Mouse (Mus musculus) spleen, adult 2 months (tissue): ENCODE results near the gene Gm47791. TPM values are rescaled to one million over a fixed set of nuclear protein-coding genes. Genes with fewer than 3 reads are reported as not detected.

Experiments used
- DNase-seq, 2 experiments: peaks; one replicate each; pipeline versions ENCODE4 v3.0.0 to v3.0.0-alpha.2; 2012 to 2021; ENCODE audit warnings: low spot score in 2 of 2, low read depth in 1 of 2
- H3K27ac ChIP-seq: fragments of 200-500 bp; 2 replicates; pipeline ENCODE4 v1.5.1; 2012; ENCODE audit warnings: low read length, inconsistent platforms; ENCODE audit not compliant: insufficient read depth
- H3K27me3 ChIP-seq: fragments of 200-500 bp; 2 replicates; pipeline ENCODE4 v1.6.1; 2012; ENCODE audit warnings: mild to moderate bottlenecking, moderate library complexity, low read length, inconsistent platforms; ENCODE audit not compliant: control insufficient read depth, insufficient read depth
- H3K36me3 ChIP-seq: fragments of 200-500 bp; 2 replicates; pipeline ENCODE4 v1.6.1; 2012; ENCODE audit warnings: mild to moderate bottlenecking, low read length, inconsistent platforms; ENCODE audit not compliant: control insufficient read depth, insufficient read depth
- H3K4me1 ChIP-seq: fragments of 200-500 bp; 2 replicates; pipeline ENCODE4 v1.6.1; 2011; ENCODE audit warnings: inconsistent platforms; ENCODE audit not compliant: control insufficient read depth, insufficient read depth, insufficient read length
- H3K4me3 ChIP-seq: fragments of 200-500 bp; 2 replicates; pipeline ENCODE4 v1.5.1; 2011; ENCODE audit warnings: mild to moderate bottlenecking, inconsistent platforms; ENCODE audit not compliant: insufficient read depth, insufficient read length; ENCODE audit errors: extremely low read depth
- CTCF ChIP-seq: fragments of 200-500 bp; IDR thresholded peaks from 2 replicates; pipeline ENCODE4 v1.5.1; 2011; ENCODE audit warnings: mild to moderate bottlenecking, inconsistent platforms; ENCODE audit not compliant: insufficient read depth, insufficient read length, insufficient replicate concordance; ENCODE audit errors: extremely low read depth
- POLR2A ChIP-seq: fragments of 200-500 bp; IDR thresholded peaks from 2 replicates; pipeline ENCODE4 v1.6.1; 2011; ENCODE audit warnings: low read depth, low read length, inconsistent platforms
- WGBS: fragments of 180-500 bp; shearing (Covaris S2); methylation state at CpG from one replicate; pipeline ENCODE4 v1.1.7; 2018; 5-methylcytosine and 5-hydroxymethylcytosine counted together
- polyA plus RNA-seq: library from polyadenylated mRNA; depleted of rRNA; stranded (reverse); fragments of >200 nt; gene quantifications from 2 replicates; pipeline ENCODE4 v1.2.3, GENCODE M21; 2012

The Gm47791 gene
- polyA plus RNA-seq, 1 experiment = not detected

DNA sequence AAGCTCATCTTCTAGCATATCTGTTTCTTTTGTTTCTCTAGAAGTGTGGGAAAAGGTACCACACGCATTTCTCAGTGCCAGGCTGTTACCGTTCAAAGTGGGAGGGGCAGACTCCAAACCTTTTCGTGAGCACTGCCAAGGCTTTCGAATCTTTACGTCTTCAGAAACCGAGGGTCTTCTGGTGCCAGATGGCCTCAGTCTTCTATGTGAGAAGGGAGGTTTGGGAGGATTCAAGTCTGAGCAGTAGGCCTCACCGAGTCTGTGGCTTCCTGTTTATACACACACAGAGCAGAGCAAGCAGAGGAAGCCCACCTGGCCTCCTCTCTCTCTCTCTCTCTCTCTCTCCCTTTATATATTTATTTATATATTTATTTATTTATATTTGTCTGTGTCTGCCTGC is 36.2 kb upstream of the Gm47791 start:
- Histone ChIP-seq H3K27me3 (no peaks in the 10 kb centered on the region), H3K4me1 (no peaks in the 10 kb centered on the region), H3K27ac (peak overlapping the region; percentile 86), H3K4me3 (no peak overlapping the region; the same call in 1 of the 2 replicates), H3K36me3 (no peaks in the 10 kb centered on the region)
- no peak for TF ChIP-seq CTCF
- TF ChIP-seq POLR2A = no peak
- 61% methylated on average over 7 of the region's 7 CpGs for WGBS
- DNase-seq = no peak

DNA sequence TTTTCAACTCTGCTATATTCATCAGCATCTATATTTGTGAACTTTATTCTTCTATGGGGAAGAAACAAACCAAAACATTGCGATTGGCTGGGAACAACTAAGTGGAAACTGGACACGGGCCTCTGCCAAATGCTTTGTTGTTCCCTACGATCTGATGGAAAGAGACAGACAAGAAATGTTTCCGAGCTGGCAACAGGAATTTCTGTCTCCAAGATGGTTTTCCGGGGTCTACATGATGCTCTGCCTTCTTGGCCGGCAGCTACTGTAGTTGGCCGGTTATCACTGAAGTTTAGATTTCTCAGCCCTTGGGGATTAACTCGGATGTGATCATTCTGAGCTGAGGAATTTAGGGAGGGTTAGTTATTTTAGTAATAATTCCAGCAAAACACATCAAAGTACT is 35.3 kb upstream of the Gm47791 start:
- Histone ChIP-seq H3K27me3 (no peaks in the 10 kb centered on the region), H3K36me3 (no peaks in the 10 kb centered on the region), H3K27ac (no peak overlapping the region), H3K4me1 (no peaks in the 10 kb centered on the region), H3K4me3 (no peak overlapping the region)
- TF ChIP-seq POLR2A = no peak
- TF ChIP-seq CTCF = no peak
- 90% methylated on average over 8 of the region's 8 CpGs for WGBS
- no peak for DNase-seq

GRCm38 (mm10) chr1:82804059-82804458 is 33.0 kb upstream of the Gm47791 start:
- 94% methylated on average over 1 of the region's 1 CpGs for WGBS
- Histone ChIP-seq H3K27ac (no peak overlapping the region), H3K4me1 (no peaks in the 10 kb centered on the region), H3K36me3 (no peaks in the 10 kb centered on the region), H3K27me3 (no peaks in the 10 kb centered on the region), H3K4me3 (no peak overlapping the region)
- no peak for TF ChIP-seq CTCF
- TF ChIP-seq POLR2A = no peak
- DNase-seq = no peak

- DNase-seq = peak in 1 of 2 experiments; percentile 34
- H3K27ac ChIP-seq = no peak overlapping the region
- no peaks in the 10 kb centered on the region for H3K4me1 ChIP-seq
- 88% methylated on average over 7 of the region's 7 CpGs for WGBS
- H3K4me3 ChIP-seq = no peak overlapping the region
- TF ChIP-seq POLR2A (no peak), CTCF (peak; percentile 55; the same call in 1 of the 2 replicates)
- no peaks in the 10 kb centered on the region for H3K27me3 ChIP-seq
- H3K36me3 ChIP-seq = no peaks in the 10 kb centered on the region
Measured at GRCm38 (mm10) chr1:82803608-82804007, 32.6 kb upstream of the Gm47791 start.

GRCm38 (mm10) chr1:82801105-82801783 is 30.2 kb upstream of the Gm47791 start:
- Histone ChIP-seq H3K36me3 (no peaks in the 10 kb centered on the region), H3K27ac (no peak overlapping the region), H3K4me1 (no peaks in the 10 kb centered on the region), H3K27me3 (no peaks in the 10 kb centered on the region), H3K4me3 (no peak overlapping the region)
- DNase-seq = no peak
- TF ChIP-seq CTCF (no peak), POLR2A (no peak)
- 73% methylated on average over 12 of the region's 12 CpGs for WGBS

DNA sequence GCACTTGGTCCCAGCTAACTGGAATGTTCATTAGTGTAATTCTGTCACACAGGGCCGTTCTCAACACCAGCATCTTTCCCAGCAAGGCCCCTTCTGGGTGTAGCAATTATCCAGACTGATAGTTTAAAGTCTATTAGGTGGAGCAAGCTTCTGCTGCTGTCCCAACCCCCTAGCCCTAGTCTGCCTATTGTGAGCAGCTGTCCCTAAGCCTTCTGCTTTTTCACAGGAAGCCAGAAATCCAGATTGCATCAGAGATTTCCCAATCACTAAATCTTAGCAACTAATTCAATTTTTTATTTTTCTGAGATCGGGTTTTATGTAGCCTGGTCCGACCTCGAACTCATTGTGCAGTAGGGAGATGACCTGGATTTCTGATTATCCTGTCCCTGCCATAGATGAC is 27.9 kb upstream of the Gm47791 start:
- 29% methylated on average over 4 of the region's 4 CpGs for WGBS

DNA sequence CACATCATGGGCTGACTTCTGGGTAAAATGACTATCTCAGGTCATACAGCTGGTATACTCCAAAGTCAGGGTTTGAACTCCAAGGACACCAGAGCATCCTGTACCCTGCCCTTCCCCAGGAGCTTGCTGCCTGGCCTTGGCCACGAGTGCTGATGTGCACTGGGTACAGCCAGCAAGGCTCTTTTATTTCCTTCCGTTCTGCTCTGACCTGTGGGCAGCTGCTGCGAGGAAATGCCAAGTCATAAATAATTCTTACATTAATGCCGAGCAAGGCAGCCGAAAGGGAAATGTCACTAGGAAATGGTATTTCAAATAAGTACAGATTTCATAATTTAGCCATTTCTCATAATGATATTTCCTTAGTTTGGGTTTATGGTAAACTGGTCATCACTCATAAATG is 27.3 kb upstream of the Gm47791 start:
- Histone ChIP-seq H3K4me1 (peaks cover 5% of the 10 kb centered on the region; the same call in 1 of the 2 replicates), H3K36me3 (no peaks in the 10 kb centered on the region), H3K27ac (no peak overlapping the region), H3K4me3 (no peak overlapping the region), H3K27me3 (no peaks in the 10 kb centered on the region)
- DNase-seq = no peak
- 10% methylated on average over 5 of the region's 5 CpGs for WGBS
- TF ChIP-seq CTCF (no peak), POLR2A (no peak)

More for the DNA sequence above, 27.9 kb upstream of the Gm47791 start:
- H3K36me3 ChIP-seq = no peaks in the 10 kb centered on the region
- DNase-seq = no peak
- H3K4me3 ChIP-seq = no peak overlapping the region
- H3K4me1 ChIP-seq = peaks cover 5% of the 10 kb centered on the region; the same call in 1 of the 2 replicates
- H3K27me3 ChIP-seq = no peaks in the 10 kb centered on the region
- peak overlapping the region; percentile 26; the same call in 1 of the 2 replicates for H3K27ac ChIP-seq
- no peak for TF ChIP-seq CTCF
- TF ChIP-seq POLR2A = no peak
